Mouse (Mus musculus) neural tube, embryonic 13.5 days (tissue): ENCODE measurements around the gene Rcl1. TPM values are rescaled to one million over a fixed set of nuclear protein-coding genes. Genes with fewer than 3 reads are reported as not detected.

Source experiments
- ATAC-seq: fragments of 200-750 bp; cut with Nextera tagmentation; 2 replicates; pipeline ENCODE4 v1.8.0; 2017; ENCODE audit warnings: low read depth, mild to moderate bottlenecking, moderate TSS enrichment, moderate library complexity
- H3K27ac ChIP-seq: fragments of 300-500 bp; sonication (generic); replicated peaks from 2 replicates; pipeline ENCODE4 v1.5.1; 2015; ENCODE audit warnings: moderate library complexity, mild to moderate bottlenecking, inconsistent platforms
- H3K27me3 ChIP-seq: fragments of 300-500 bp; sonication (generic); 2 replicates; pipeline ENCODE4 v1.6.1; 2015; ENCODE audit warnings: mild to moderate bottlenecking, inconsistent platforms
- H3K36me3 ChIP-seq: fragments of 300-500 bp; sonication (generic); 2 replicates; pipeline ENCODE4 v1.6.1; 2015; ENCODE audit warnings: mild to moderate bottlenecking, inconsistent platforms
- H3K4me1 ChIP-seq: fragments of 300-500 bp; sonication (generic); replicated peaks from 2 replicates; pipeline ENCODE4 v1.6.1; 2015; ENCODE audit warnings: inconsistent platforms
- H3K4me2 ChIP-seq: fragments of 300-500 bp; sonication (generic); 2 replicates; pipeline ENCODE4 v1.6.1; 2015; ENCODE audit warnings: inconsistent platforms, mild to moderate bottlenecking, moderate library complexity
- H3K4me3 ChIP-seq: fragments of 300-500 bp; sonication (generic); 2 replicates; pipeline ENCODE4 v1.5.1; 2015; ENCODE audit warnings: mild to moderate bottlenecking, inconsistent platforms
- H3K9ac ChIP-seq: fragments of 300-500 bp; sonication (generic); 2 replicates; pipeline ENCODE4 v1.6.1; 2015; ENCODE audit warnings: moderate library complexity, mild to moderate bottlenecking, inconsistent platforms
- H3K9me3 ChIP-seq: fragments of 300-500 bp; sonication (generic); 2 replicates; pipeline ENCODE4 v1.6.1; 2016; ENCODE audit warnings: inconsistent platforms
- WGBS: fragments of 180-500 bp; shearing (Covaris S2); methylation state at CpG from one replicate; pipeline ENCODE4 v1.1.7; 2015; 5-methylcytosine and 5-hydroxymethylcytosine counted together
- polyA plus RNA-seq: library from polyadenylated mRNA; unstranded; fragments of >200 nt; fragmentation: Nextera tagmentation; extraction: Ambion mirVana; gene quantifications from 2 replicates; pipeline ENCODE4 v1.2.1, GENCODE M21; 2015

Rcl1 gene
- polyA plus RNA-seq, 1 experiment from 2014 or later, result 32.8 TPM

DNA sequence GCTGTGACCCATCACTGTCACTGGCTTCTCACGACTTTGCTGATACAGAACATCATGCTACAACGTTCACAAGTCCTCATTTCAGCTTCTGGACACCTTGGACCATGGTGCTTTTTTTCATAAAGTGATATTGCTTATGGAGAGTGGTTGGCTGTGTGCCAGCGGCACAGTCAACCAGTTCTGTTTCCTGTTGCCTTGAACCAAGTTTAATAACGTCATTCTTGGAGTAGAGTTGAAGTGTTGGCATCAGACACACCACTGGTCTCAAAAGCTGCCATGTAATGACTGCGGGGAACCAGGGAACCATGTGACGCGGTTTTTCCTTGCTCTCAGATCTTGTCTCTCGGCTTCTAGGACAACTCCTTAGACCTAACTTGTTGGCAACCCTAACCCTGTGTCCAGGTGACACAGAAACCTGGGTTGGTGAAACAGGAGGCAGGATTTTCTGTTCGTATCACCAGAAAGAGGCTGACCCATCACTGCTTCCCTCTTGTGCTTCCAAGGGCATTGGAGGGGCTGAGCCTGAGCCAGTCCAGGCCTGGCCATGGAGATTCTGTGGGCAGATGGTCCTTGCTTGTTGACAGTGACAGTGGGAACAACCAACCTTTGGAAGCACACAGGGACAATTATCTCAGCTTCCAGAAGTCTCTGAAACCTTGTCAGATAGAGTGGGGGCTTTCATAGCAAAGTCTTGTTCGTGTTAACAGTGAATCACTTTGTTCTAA, 37.5 kb downstream of the Rcl1 start:
- H3K4me1 ChIP-seq, result no peaks in the 10 kb centered on the region
- no peak for ATAC-seq
- H3K27me3 ChIP-seq, result no peaks in the 10 kb centered on the region
- 94% methylated on average over 10 of the region's 10 CpGs for WGBS
- no peak overlapping the region for H3K4me3 ChIP-seq
- peaks cover 23% of the 10 kb centered on the region for H3K36me3 ChIP-seq
- H3K4me2 ChIP-seq, result no peak overlapping the region
- H3K9ac ChIP-seq, result no peak overlapping the region
- no peak overlapping the region for H3K27ac ChIP-seq
- no peaks in the 10 kb centered on the region for H3K9me3 ChIP-seq

DNA sequence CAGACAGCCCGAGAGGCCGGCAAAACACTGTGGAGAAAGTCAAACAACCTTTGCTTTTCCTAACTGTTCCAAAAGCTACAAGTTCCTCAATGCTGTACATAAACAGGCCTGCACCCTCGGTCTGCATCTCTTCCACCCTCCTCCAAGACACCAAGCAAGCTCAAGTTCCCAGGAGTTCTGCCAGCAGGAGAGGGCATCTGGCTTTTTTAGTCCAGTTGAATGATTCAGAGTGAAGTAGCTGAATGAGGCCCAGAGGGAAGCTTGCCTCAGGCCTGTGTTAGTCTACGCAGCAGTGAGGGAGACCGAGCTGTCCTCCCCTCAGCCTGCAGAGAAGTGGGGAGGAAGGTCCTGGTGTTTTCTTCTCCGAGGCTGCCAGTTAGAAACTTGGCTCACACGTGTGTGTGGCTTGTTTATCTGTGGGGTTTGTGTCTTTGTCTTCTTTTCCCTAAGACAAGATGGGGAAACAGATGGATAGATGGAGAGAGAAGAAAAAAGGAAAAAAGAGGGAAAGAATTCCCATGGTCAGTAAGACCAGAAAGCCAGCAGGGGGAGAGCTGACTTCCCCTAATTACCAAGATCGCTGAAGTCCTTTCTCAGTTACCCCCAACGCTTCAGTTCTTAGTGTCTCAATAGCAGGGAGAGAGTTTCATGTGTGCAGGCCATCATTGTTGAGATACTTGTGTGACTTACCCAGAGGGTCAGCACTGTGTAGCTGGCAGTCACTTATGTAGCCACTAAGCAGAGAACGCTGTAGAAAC, 38.7 kb downstream of the Rcl1 start:
- H3K27ac ChIP-seq, result no peak overlapping the region
- H3K27me3 ChIP-seq, result no peaks in the 10 kb centered on the region
- no peak overlapping the region for H3K4me2 ChIP-seq
- no peaks in the 10 kb centered on the region for H3K9me3 ChIP-seq
- no peak overlapping the region for H3K9ac ChIP-seq
- H3K4me3 ChIP-seq, result no peak overlapping the region
- WGBS, result 82% methylated on average over 10 of the region's 10 CpGs
- H3K36me3 ChIP-seq, result peaks cover 32% of the 10 kb centered on the region
- no peak for ATAC-seq
- H3K4me1 ChIP-seq, result no peaks in the 10 kb centered on the region

DNA sequence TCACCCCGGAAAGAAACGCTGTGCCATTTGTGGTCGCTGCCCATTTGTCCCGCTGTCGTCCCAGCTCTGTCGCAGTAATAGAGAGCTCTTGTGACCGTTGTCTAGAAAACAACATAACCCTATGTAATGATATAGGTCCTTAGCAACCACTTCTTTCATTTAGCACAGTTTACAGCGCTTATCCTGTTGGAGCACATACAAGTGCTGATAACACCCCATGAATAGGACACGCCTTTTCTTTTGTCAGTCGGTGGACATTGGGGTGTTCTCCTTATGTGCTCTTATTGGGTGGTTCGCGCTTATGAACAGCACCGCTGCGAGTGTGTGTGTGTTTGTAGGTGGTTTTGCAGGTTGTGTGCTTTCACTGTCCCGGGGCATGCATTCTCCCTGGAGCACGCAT, 39.8 kb downstream of the Rcl1 start:
- ATAC-seq, result no peak
- H3K27me3 ChIP-seq, result no peaks in the 10 kb centered on the region
- H3K36me3 ChIP-seq, result peaks cover 32% of the 10 kb centered on the region
- H3K27ac ChIP-seq, result no peak overlapping the region
- H3K4me1 ChIP-seq, result no peaks in the 10 kb centered on the region
- H3K4me3 ChIP-seq, result no peak overlapping the region
- no peaks in the 10 kb centered on the region for H3K9me3 ChIP-seq
- 88% methylated on average over 16 of the region's 16 CpGs for WGBS
- no peak overlapping the region for H3K4me2 ChIP-seq
- no peak overlapping the region for H3K9ac ChIP-seq

DNA sequence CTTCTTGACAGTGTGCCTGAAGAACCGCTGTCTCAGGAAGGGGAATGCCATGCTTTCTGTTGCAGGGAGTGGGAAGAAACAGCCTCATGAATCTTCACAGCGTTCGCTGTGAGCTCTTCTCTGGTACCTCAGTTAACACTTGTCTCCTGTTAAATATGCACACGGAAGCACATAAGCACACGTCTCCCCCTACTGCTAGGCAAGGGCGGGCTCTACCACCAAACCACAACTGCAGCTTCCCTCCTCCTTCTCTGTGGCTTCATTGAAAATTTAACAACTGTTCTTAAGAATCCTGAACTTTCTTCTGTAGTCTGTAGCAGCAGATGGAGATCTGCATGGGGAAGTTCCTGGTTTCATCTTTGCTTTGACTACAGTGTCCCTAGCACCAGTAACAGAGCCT, 41.1 kb downstream of the Rcl1 start:
- Histone ChIP-seq H3K4me3 (no peak overlapping the region), H3K27ac (no peak overlapping the region), H3K9ac (no peak overlapping the region), H3K4me2 (no peak overlapping the region), H3K9me3 (no peaks in the 10 kb centered on the region), H3K4me1 (no peaks in the 10 kb centered on the region), H3K36me3 (peaks cover 36% of the 10 kb centered on the region), H3K27me3 (no peaks in the 10 kb centered on the region)
- 89% methylated on average over 6 of the region's 6 CpGs for WGBS
- no peak for ATAC-seq

DNA sequence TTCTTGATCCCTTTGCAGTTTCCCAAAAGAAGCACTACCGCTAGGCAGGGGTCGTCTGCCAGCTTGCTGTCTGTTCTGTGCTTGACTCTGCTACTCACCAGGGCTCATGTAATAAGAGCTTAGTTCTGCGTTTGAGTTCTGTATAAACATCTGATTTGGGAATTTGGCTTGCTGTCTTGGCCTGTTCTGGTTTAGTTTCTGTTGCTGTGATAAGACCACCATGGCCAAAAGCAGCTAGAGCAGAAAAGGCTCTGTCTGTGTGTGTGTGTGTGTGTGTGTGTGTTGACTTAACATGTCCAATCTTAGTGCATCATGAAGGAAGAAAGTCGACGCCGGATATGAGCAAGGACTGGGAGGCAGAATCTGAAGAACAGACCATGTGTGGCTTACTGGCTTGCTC, 44.2 kb downstream of the Rcl1 start:
- H3K27me3 ChIP-seq, result no peaks in the 10 kb centered on the region

DNA sequence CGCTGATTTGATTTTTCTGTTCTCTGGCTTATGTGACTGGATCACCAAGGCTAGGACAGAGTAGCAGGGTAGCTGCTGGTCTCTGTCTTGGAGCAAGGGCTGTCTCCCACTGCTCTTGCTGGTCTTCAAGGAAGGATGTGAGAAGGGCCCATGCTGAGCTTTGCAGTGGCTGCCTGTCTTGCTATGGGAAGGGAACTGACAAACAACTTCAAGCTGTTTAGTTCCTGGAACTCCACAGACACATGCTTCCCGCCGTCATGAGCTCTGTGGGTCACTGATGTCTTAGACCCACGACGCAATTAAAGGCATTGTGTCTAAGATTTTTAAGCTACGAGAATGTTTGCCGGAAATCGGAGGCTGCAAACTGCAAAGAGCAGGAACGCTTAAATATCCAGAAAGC, 45.6 kb downstream of the Rcl1 start:
- Histone ChIP-seq H3K4me1 (no peaks in the 10 kb centered on the region), H3K27me3 (no peaks in the 10 kb centered on the region), H3K27ac (no peak overlapping the region), H3K36me3 (peaks cover 29% of the 10 kb centered on the region), H3K9me3 (no peaks in the 10 kb centered on the region), H3K4me3 (no peak overlapping the region), H3K9ac (no peak overlapping the region), H3K4me2 (no peak overlapping the region)
- no peak for ATAC-seq
- WGBS, result 86% methylated on average over 9 of the region's 9 CpGs

More for the DNA sequence above, 44.2 kb downstream of the Rcl1 start:
- Histone ChIP-seq H3K9me3 (no peaks in the 10 kb centered on the region), H3K4me1 (no peaks in the 10 kb centered on the region), H3K9ac (no peak overlapping the region), H3K36me3 (peaks cover 29% of the 10 kb centered on the region), H3K4me2 (no peak overlapping the region), H3K27ac (no peak overlapping the region), H3K4me3 (no peak overlapping the region)
- ATAC-seq, result no peak
- WGBS, result 93% methylated on average over 6 of the region's 6 CpGs

DNA sequence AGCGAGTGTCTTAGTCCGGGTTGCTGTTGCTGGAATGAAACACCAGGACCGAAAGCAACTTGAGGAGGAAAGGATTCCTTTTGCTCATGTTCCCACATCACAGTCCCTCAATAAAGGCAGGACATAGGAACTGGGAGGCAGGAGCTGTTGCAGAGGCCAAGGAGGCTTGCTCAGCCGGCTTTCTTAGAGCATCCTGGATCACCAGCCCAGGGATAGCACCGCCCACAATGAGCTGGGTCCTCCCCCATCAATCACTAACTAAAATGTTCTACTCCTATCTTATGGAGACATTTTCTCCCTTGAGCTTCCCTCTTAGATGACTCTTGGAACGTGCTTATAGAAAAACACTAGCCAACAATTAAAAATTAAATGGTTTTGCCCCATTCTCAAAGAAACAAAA, 48.4 kb downstream of the Rcl1 start:
- Histone ChIP-seq H3K27ac (no peak overlapping the region), H3K9me3 (no peaks in the 10 kb centered on the region), H3K4me1 (no peaks in the 10 kb centered on the region), H3K4me3 (no peak overlapping the region), H3K36me3 (peaks cover 16% of the 10 kb centered on the region), H3K27me3 (no peaks in the 10 kb centered on the region), H3K4me2 (no peak overlapping the region), H3K9ac (no peak overlapping the region)
- ATAC-seq, result no peak
- WGBS, result 54% methylated on average over 6 of the region's 6 CpGs

DNA sequence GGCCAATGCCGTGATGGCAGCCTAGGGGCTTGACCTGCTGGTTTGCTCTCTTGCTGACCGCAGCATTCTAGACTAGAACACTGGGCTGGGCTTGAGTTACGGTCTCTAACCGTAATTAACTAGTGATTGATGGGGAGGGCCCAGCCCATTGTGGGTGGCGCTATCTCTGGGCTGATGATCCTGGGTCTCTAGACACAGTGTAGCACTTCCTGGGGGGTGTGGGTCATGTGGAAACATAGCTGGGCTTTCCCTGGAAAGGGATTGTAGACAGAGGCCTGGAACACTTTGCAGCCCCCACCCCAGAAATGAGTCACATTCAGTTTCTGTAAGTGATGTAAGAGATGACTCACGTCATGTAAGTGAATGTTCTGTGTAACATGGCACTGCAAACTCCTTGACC, 48.9 kb downstream of the Rcl1 start:
- no peaks in the 10 kb centered on the region for H3K9me3 ChIP-seq
- no peak overlapping the region for H3K4me3 ChIP-seq
- no peak for ATAC-seq
- no peak overlapping the region for H3K9ac ChIP-seq
- no peak overlapping the region for H3K4me2 ChIP-seq
- no peaks in the 10 kb centered on the region for H3K27me3 ChIP-seq
- 21% methylated on average over 6 of the region's 6 CpGs for WGBS
- peaks cover 11% of the 10 kb centered on the region for H3K36me3 ChIP-seq
- H3K4me1 ChIP-seq, result no peaks in the 10 kb centered on the region
- H3K27ac ChIP-seq, result no peak overlapping the region

DNA sequence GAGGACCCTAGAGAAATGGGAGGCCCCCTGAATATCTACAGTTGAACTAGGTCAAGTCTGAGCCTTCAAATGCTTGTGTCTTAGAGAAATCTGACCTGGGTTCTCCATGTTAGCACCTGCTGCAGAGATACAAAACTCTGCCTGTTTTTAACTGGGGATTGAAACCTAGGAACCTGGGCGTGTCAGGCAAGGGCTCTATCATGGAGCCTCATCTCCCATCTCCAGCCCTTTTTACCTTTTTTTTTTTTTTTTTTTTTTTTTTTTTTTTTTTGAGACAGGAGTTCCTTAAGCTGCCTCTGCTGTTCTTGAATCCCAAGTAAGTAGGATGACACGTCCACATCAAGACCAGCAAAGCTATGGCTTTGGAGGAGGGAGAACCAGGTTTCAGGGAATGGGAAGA, 50.3 kb downstream of the Rcl1 start:
- H3K4me3 ChIP-seq, result no peak overlapping the region
- no peaks in the 10 kb centered on the region for H3K4me1 ChIP-seq
- no peak overlapping the region for H3K9ac ChIP-seq
- no peak overlapping the region for H3K4me2 ChIP-seq
- no peaks in the 10 kb centered on the region for H3K9me3 ChIP-seq
- H3K27me3 ChIP-seq, result no peaks in the 10 kb centered on the region
- no peak overlapping the region for H3K27ac ChIP-seq
- WGBS, result 89% methylated on average over 2 of the region's 2 CpGs
- H3K36me3 ChIP-seq, result no peaks in the 10 kb centered on the region
- ATAC-seq, result no peak

DNA sequence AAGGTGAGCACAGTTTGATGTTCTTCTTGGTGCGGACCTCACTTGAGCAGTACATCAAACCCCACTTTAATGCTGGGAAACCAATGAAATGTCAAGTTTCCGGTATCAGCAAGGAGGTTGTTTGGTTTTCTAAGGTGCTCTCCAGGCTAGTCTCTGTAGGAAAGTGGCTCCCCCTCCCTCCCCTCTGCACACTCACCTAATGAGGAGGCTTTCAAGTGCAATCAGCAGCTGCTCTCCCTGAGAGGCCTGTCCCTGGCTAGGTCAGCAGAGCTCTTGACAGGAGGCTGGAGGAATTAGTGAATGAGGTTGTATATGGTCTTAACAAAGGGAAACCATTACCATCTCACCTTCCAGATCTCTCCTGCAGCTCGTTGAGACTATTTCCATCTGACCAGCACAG, 54.4 kb downstream of the Rcl1 start:
- 70% methylated on average over 3 of the region's 3 CpGs for WGBS
- Histone ChIP-seq H3K4me3 (no peak overlapping the region), H3K36me3 (no peaks in the 10 kb centered on the region), H3K9me3 (no peaks in the 10 kb centered on the region), H3K4me1 (no peaks in the 10 kb centered on the region), H3K27ac (no peak overlapping the region), H3K4me2 (no peak overlapping the region), H3K27me3 (no peaks in the 10 kb centered on the region), H3K9ac (no peak overlapping the region)
- no peak for ATAC-seq

DNA sequence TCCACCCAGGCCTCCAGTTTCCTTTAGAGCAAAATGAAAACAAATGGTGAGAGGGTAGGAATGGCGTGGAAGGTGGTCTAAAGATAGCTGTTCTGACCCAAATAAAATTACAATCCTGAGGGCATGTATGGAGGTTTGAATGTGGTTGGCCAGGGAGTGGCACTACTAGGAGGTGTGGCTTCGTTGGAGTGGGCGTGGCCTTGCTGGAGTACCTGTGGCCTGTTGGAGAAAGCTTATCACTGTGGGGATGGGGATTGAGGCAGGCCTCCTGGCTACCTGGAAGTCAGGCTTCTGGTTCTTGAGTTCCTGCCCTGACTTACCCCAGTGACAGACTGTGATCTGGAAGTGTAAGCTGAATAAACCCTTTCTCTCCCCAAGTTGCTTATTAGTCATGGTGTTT, 55.2 kb downstream of the Rcl1 start:
- no peak for ATAC-seq
- H3K36me3 ChIP-seq, result no peaks in the 10 kb centered on the region
- 62% methylated on average over 3 of the region's 3 CpGs for WGBS
- no peak overlapping the region for H3K9ac ChIP-seq
- no peak overlapping the region for H3K27ac ChIP-seq
- H3K4me2 ChIP-seq, result no peak overlapping the region
- H3K4me1 ChIP-seq, result no peaks in the 10 kb centered on the region
- H3K27me3 ChIP-seq, result no peaks in the 10 kb centered on the region
- no peak overlapping the region for H3K4me3 ChIP-seq
- no peaks in the 10 kb centered on the region for H3K9me3 ChIP-seq

DNA sequence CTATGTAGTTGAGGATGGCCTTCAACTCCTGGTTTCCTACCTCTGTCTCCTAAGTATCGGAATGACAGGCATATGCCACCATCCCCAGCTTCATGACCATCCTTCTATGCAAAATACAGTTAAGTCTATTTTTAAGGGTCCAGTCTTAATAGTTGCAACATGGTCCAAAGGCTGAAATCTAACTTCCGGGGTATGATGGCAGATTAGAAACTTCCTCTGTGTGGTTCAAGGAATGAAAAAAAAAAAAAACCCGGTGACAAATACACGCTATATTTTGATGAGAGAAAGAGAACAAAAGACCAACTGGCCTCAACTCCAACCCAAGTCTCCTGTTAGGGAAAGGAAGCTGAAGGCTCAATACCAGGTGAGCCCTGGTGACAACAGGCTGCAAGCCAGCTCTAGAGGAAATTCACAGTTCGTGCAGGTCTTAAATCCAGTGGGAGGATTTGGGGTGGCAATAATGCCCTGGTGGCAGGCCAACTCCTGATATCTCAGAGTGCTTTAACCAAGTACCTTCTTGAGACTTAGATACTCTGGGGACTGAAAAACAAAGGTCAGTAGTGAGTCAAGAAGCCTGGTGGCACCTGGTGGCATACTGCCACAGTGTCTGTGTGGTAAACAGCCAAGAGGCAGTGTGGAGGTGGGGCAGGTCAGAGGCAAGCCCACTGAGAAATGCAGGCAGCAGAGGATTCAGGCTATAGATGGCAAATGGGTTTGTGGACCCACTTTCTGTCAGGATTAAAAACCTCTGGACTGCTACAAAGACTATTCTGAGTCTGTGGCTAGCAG, 56.7 kb downstream of the Rcl1 start:
- Histone ChIP-seq H3K27ac (no peak overlapping the region), H3K27me3 (no peaks in the 10 kb centered on the region), H3K9me3 (no peaks in the 10 kb centered on the region), H3K36me3 (no peaks in the 10 kb centered on the region), H3K9ac (no peak overlapping the region), H3K4me3 (no peak overlapping the region), H3K4me1 (no peaks in the 10 kb centered on the region), H3K4me2 (no peak overlapping the region)
- WGBS, result 92% methylated on average over 5 of the region's 5 CpGs
- ATAC-seq, result no peak
